Mouse (Mus musculus): ENCODE measurements around the gene Zfp747.

The Zfp747 gene

DNA sequence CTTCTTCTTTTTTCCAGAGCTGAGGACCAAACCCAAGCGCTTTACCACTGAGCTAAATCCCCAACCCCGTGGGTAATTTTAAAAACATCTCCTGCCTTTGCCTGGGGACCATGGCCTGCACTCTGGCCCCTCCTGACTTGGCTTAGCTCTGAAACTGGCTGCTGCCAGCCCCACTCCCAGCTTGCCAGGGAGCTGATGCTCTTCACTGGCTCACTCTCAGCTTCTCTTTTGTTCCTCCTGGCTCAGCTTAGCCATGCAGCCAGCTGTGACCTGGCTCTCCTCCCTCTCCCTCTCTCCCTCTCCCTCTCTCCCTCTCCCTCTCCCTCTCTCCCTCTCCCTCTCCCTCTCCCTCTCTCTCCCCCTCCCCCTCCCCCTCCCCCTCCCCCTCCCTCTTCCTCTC is 49.2 kb downstream of the Zfp747 start:
- DNase-seq: no peak

DNA sequence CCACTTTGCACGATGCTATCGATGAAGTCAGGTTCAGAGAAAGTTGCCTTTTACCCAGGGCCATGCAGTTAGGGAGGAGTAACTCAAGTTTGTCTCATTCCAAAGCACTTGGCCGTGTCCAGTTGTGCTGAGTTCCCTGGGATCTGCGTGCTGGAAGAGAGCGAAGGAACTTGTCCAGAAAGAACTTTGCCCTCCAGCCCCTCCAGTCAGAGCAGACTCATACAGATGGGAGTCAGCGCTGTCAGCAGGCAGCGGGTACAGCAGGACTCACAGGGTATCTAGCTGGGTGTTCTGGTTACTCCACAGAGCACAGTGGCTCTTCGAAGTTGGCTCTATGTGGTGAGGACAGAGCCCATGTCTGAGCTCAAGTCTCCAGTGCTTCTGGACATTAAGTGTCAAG is 50.3 kb downstream of the Zfp747 start:
- DNase-seq: no peak

DNA sequence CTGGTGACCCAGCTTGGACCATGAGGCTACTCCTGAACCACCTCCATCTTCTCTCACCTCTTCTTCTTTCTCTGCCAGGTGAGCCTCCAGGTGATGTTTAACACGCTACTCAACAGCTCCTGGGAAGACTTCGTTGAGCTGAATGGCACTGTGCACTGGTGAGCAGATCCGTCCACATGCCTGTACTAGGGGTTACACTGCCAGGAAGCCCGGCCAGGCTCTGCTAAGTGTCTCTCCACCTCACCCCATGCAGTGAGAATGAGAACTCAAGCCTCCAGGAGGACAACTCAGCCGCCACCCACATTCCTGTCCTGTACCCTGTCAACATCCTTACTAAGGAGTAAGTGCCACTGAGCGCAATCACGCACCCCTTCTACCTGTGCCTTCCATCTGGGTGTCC is 50.9 kb downstream of the Zfp747 start:
- no peak for DNase-seq

Data from B cell, adult 2 months (primary cell).